Mouse (Mus musculus) thymus, postnatal 36 days (tissue): Measurements from ENCODE around the gene Pde1a.

Source experiments
- DNase-seq, 2 experiments: peaks; one replicate each; pipeline ENCODE4 v3.0.0; 2022; ENCODE audit warnings: mixed read lengths in 2 of 2

The Pde1a gene

GRCm38 (mm10) chr2:79815708-79816484, 313.4 kb downstream of the Pde1a start:
- no peak for DNase-seq

- DNase-seq = no peak
Measured at GRCm38 (mm10) chr2:79798627-79799026, 330.6 kb downstream of the Pde1a start.

- no peak for DNase-seq
Measured at GRCm38 (mm10) chr2:79797444-79797843, 331.8 kb downstream of the Pde1a start.

GRCm38 (mm10) chr2:79793186-79793585, 336.1 kb downstream of the Pde1a start:
- no peak for DNase-seq

- no peak for DNase-seq
Measured at GRCm38 (mm10) chr2:79786467-79786866, 342.8 kb downstream of the Pde1a start.

GRCm38 (mm10) chr2:79785541-79786134, 343.6 kb downstream of the Pde1a start:
- DNase-seq = no peak
